Mouse (Mus musculus): ENCODE measurements around the gene Ppip5k2.

Ppip5k2 gene

DNA sequence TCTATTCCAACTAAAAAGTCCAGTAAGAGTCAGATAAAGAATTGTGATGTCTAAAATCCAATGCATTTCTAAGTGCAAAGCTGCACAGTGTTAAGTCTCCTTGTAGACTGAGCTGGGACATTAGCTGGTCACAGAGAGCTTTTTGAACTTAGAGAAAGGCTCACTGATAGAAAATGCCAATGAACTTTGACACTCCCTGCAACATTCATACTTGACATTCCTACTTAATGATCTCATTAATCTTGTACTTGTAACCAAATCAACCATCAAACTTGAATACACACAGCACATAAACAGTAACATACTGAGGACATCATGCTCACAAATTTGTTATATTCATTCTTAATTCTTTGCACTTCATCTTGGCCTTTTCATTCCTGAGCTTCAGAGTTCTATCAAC, 10.4 kb downstream of the Ppip5k2 start:
- DNase-seq (ENCODE audit: low spot score in 2 of 2) = no peak

DNA sequence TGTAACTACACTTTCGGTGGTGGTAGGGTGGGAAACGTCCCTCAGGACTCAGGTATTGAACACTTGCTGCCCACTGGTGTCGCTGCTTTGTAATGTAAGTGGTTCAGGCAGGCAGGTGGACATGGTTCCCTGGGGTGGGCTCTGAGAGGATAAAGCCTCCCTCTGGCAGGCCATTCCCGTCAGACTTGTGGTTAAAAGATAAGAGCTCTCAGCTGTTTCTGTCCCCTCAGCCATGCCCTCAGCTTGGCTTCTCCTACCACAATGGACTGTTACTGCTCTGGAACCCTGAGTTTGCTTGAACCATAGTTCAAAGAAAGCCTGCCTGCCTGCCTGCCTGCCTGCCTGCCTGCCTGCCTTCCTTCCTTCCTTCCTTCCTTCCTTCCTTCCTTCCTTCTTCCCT, 15.8 kb downstream of the Ppip5k2 start:
- DNase-seq (ENCODE audit: low spot score in 2 of 2) = no peak

DNA sequence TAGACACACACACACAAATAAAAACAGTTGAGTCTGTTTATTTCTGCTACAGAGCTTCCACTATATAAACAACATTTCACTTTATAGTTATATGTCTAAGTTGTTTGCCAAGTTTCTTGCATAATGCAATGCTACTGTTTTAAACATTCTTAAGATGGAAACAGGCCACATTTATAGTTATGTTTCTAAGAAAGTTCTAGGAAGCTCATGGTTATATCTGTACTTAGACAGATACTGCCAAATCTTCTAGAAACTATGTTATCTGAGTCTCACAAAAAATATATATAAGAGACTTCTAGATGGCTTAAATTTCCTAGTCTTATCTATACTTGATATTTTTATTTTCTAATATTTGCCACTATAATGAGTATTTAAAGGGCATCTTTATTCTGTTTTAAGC, 17.0 kb downstream of the Ppip5k2 start:
- no peak for DNase-seq (ENCODE audit: low spot score in 2 of 2)

DNA sequence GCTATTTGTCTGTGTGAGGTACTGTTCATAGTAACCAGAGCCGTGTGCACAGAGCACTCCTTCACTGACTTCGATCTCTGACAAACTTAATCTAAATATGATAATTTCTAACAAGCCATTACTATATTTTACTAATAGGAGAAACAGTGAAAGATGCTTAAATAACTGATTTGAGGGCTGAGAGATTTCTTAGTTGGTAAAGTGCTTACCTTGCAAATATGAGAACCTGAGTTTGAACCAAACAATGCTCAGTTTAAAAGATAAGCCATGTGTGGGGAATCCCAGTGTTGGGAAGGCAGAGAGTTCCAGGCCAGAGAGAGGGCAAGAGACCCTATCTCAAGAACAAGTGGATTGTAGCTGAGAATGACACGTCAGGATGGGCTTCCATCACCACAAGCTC, 22.0 kb downstream of the Ppip5k2 start:
- no peak for DNase-seq (ENCODE audit: low spot score in 2 of 2)

DNA sequence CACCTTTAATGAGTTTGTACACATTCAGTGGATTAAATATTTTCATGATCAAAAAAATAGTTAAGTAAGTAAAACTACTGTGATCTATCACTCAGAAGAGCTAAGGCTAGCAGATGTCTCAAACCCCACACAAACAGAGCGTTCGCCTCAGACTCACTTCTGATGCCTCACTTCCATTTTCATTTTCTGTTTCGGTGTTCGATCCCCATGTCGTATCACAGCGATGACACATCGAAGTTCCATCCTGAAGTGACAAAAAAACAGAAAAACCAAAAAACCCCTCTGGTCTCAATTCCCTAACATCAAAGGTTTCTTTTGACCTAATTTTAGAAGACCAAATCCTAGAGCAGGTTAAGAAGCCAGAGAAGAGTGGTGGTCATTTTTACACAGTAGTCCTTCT, 23.9 kb downstream of the Ppip5k2 start:
- no peak for DNase-seq (ENCODE audit: low spot score in 2 of 2)

DNA sequence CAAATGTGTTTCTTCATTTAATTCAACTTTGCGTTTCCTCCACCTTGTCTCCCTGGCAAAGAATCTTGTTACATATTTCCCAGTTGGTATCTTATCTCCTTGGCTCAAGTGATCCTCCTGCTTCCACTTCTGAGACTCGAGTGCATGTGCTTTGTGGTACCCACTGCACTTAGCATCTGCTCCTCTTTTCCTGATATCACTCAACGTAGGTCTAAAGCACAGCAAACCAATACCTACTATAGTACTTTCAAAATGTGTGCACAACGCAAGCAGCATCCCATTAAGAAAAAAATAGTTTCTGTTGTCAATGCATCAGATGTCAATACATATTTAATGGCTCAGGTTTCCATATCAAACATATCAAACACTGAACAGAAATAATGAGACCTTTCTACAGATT, 24.5 kb downstream of the Ppip5k2 start:
- no peak for DNase-seq (ENCODE audit: low spot score in 2 of 2)

DNA sequence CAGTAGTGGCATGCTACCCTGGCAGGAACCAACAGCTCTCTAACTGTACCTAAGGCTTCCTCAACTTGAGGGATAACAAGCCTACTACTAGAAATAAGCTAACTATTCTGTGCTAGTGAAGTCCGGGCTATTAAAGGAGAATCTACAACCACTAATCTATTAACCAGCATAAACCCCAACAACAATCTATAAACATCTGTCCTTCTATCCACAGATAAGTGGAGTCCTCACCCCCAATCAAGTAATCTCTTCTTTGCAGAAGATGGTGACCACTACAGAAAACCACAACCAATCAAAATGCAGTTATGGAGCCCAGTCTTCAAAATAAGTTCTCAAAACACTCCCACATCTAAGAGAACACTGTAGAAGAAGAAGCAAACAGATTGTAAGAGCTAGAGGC, 27.1 kb downstream of the Ppip5k2 start:
- no peak for DNase-seq (ENCODE audit: low spot score in 2 of 2)

DNA sequence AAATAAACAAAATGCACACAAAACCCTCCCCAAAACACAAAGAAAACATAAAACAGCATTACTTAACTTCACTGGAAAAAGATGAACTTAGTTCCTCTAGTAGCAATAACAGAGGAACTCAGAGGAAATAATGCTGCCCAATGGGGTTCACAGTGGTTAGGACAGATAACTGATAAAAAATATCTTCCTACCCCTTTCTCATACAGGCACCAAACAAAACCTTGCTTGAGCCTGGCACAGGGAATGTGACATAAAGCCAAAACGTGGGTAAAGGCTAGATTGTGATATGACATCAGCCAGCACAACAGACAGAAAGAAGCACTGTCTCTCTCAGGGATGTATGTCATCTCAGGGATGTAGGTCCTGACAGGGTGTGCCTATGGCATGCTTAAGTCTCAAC, 40.9 kb downstream of the Ppip5k2 start:
- no peak for DNase-seq (ENCODE audit: low spot score in 2 of 2)

DNA sequence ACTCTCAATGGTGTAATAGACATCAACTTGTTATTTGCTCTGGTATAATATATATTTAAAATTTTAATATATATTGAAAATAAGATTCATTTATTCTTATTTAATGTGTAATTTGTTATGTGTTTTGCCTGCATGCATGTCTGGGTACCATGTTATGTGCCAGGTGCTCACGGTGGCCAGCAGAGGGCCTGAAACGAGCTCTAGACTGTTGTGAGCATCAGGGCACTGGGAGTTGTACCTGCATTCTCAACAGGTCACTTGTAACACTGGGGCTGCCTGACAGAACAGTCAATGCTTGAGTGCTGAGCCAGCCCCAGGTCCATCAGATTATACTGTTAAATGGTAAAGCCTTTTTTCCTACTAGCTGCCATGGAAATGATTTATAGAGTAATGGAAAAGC, 43.5 kb downstream of the Ppip5k2 start:
- no peak for DNase-seq (ENCODE audit: low spot score in 2 of 2)

DNA sequence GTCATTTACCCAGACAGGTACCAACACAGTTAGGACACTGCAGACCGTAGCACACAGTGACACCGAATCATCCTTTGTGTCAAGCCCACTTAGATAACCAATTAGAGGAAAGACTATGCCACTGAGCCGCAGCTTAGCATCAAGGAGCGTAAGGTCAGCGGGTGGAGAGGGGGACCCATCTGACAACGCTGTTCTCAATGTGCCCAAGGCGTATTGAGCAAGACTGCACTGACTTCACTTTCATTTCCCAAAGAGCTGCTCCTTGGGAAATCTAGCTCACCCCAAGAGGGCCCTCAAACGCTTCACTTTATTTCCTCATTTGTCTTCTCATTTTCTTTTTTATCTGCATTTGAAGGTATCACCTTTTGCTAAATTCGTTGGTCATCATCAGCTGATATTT, 51.8 kb downstream of the Ppip5k2 start:
- DNase-seq (ENCODE audit: low spot score in 2 of 2) = peak in 1 of 2 experiments; percentile 11

DNA sequence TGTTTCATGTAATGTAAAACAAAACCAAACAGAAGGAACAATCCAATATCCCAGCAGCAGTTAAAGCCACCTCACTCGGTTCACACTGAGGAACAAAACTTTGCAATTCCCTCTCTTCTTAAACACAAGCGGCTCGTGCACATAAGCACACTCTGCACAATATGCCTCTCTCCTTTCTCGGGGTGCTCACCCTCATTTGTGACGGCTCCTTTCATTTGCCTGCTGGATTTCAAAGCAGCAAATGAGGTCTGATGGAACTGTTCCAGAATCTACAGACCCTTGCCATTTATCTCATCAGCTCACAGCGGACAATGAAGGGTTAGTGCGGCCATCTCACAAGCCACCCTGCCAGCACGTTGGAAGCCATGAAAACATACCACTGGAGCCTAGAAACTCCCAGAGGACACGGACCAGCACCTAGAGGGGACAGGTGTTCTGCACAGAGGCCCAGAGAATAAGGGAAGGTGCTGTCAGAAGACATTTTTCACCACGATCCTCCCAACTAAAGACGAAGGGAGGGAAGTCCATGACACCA, 55.8 kb downstream of the Ppip5k2 start:
- no peak for DNase-seq (ENCODE audit: low spot score in 2 of 2)

DNA sequence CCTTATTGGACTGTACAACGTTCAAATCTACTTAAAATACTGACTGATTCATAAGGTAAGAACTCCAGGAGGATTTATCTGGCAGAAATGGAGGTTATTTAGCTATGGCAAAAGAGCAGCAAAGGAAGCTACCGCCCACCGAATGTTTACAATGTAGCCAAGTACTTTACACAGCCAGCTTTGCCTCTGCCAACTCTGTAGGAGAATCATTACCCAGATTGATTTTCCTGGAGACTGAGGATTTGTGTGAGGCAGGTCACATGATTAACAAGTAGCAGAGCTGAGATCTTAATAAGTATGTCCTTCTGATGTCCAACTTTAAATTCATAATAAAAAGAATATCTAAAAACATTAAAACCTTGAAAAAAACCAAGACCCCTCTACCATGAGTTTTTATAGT, 59.7 kb downstream of the Ppip5k2 start:
- no peak for DNase-seq (ENCODE audit: low spot score in 2 of 2)

DNA sequence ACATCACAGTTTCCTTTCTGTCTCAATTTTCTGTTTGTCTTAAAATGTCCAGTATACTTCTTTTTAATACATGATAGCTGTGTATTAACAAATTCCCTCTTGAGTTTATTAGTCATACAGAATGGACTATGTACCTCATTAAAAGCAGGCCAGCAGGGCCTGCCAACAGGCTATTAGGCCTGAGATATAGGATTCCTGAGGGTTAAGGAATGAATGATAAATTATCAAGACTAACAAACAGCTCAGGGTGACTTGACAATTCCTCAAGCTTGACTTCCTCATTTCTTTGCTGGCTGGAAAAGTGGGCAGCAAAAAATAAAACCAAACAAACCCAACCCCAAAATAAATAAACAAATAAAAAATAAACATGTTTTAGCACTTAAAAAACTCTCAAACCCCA, 64.8 kb downstream of the Ppip5k2 start:
- no peak for DNase-seq (ENCODE audit: low spot score in 2 of 2)

DNA sequence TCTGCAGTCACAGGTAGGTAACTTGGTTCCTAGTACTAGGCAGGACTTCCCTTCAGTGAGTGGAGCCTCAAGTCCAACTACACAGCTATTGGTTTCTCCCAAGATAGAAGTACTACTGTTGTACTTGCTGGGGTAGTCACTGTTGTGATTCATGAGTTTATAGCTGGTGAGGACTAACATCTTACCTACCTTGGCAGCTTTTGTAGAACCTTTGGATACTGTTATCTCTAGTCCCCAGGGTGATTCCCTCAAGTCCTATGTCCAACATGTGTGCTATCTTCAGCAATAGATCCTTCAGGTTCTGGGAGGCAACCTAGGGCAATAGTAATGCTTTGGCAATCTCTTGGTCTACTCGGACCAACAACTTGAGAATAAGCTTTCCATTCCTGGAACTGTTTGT, 65.6 kb downstream of the Ppip5k2 start:
- DNase-seq (ENCODE audit: low spot score in 2 of 2) = no peak

DNA sequence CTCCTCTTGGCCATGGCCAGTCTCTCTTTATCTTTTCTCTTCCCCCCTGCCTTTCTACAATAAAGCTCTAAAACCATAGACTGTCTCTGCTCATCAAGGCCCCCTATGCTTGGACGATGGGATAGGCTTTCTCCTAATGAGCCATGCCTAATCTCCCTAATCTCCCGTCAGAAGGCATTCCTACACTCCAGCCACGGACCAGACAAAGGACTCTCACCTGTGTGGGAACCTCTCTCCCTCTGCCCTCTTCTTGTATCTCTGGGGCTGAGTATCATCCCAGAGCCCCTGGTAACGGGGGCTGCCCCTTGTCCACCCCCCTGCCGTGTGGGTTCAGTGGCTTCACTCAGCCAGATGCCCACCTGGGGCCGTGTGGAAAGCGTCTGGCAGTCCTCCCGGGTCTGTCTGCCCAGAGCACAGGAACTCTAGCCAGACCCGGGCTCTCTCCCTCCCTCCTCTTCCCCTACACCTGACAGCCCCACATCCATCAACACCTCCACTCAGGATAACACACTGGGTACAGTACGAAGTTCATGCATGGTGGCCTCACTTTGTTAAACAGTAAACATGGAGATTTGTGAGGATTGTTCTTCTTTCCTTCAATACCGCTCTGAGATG, 71.1 kb downstream of the Ppip5k2 start:
- DNase-seq (ENCODE audit: low spot score in 2 of 2) = no peak

DNA sequence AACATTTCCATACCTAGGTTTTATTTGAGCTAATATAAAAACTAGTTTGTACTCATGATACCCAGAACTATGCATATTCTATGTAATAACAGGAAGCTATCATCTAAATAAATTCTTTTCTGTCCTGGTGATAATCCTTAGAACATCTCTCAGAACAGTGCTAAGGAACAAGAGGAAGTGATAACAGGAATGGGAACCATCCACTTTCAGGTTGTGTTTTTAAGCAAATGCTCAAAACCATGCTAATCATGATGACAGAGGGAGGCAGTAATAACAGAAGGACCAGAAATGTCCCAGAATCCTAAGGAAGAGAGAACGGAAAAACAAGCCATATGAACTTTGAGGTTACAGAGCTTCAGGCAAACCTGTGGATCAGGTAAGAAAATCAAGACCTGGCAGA, 72.9 kb downstream of the Ppip5k2 start:
- no peak for DNase-seq (ENCODE audit: low spot score in 2 of 2)

DNA sequence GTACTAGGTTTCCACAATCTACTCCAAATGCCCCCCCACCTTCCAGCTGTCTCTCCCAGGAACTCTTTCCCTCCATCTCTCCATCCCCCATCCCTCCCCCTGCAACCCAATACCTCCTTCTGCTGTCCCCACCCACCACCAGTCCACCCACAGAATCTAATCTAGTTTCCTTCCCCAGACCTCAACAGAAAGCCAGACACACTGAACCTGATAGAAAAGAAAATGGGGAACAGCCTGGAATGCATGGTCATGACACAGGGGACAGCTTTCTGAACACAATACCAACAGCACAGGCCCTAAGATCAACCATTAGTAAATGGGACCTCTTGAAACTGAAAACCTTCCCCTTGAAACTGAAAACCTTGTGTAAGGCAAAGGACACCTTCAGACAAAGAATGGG, 76.4 kb downstream of the Ppip5k2 start:
- no peak for DNase-seq (ENCODE audit: low spot score in 2 of 2)

DNA sequence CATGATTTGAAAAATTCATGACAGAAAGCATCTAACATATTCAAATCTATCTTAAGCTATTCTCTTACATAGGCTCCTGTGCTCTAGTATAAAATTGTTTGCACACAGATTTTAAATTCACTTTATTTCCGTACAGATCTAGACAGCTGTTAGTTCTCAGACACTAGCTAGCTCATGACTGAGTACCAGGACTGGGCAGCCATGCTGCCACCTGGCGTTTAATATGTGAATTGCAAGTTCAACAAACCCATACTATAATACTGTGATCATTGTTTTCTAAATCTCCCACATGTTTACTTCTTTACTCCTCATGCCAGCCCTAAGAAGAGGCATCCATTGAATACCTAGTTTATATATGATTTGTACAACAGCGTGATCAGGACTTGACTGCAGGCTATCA, 81.5 kb downstream of the Ppip5k2 start:
- DNase-seq (ENCODE audit: low spot score in 2 of 2) = peak in 1 of 2 experiments; percentile 26

DNA sequence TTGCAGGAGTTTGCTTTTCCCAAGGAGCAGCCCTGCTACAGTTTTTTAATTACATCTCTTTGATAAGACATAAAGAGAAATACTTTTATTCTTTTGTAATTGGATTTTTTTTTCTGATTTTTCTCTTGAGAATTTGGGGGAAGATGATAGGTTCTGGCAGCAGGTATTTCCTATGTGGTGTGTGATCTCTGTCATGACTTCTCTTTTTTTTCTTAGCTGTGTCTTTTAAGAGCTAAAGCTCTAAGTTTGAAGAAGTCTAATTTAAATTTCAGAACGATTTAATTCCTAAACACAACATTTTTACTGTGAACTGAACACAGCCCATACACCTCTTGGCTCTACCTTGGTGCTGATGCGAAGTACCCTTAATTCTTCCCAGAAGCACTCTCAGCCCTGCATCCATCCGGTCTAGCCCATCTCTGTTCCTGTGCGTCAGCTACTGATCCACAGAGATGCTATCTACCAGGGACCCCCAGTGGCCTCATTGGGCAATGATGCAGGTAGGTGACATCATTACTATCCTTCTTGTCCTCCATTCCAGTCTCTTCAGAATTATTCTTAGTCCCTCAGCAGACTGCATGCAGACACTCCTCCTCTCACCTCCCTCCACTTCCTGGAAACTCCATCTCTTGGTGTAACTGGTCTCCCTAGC, 93.6 kb downstream of the Ppip5k2 start:
- no peak for DNase-seq (ENCODE audit: low spot score in 2 of 2)

DNA sequence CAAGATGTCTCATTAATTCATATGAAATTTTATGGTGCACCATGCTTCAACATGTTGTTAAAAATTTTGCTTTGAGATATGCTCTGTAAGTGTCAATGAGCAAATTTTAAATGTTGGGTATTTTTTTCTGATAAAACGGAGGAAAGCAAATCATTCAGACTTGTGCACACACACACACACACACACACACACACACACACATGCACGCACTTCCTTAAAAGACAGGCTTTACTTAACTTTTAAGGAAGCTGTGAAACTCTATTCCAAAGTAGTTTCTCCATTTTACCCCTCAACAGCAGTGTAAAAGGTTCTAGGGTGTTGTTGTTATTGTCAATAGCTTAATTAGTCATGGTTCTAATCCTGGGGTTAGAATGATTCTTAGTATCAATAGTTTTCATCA, 94.1 kb downstream of the Ppip5k2 start:
- no peak for DNase-seq (ENCODE audit: low spot score in 2 of 2)

DNA sequence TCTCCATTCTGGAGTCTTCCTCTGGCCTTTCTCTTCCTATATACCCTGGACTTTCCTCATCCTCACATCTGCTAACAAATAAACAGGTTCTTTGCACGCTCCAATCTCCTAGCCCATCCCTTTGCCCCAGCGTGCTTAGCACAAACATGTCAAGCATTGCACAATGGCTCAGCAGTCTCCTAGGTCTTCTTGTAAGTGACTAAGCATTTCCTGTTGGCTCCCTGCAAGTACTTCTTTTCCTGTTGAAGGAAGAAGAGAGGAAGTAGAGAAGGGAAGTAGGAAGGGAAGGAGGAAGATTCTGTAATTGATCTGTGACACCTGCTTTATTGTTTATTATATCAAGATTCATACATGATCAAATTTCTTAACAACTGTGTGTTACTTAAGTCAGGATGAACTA, 97.4 kb downstream of the Ppip5k2 start:
- peak in 1 of 2 experiments; percentile 28 for DNase-seq (ENCODE audit: low spot score in 2 of 2)

DNA sequence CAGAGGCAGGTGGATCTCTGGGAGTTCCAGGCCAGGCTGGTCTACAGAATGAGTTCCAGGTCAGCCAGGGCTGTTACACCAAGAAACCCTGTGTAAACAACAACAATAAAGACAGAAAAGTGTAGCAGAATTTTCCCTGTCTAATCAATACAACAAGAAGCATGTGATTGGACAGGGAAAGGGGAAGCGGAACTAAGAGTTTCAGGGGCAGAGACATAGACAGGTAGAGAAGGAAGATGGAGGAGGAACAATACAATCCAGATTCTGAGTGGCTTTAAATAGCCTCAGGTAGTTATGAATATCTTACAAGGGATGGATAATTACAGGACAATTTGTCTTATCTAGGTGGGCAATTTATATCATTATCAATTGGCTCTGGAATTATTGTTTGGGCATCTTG, 102.9 kb downstream of the Ppip5k2 start:
- no peak for DNase-seq (ENCODE audit: low spot score in 2 of 2)

DNA sequence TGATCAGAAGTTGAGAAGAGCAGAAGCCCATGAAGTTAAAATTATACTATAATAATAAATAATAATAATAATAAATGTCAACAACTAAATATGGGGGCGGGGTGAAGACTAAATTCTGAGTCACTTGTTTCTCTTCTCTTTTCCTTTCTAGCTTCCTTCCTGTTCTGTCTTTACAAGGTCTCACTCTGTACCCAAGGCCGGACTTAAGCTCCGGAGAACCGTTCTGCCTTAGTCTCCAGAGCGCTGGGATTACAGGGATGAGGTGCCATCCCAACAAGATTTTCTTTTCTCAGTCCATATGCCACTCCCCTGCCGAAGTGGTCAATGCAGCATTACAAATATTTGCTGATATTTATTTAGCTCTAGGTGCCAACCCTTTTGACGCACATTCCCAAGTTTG, 107.9 kb downstream of the Ppip5k2 start:
- no peak for DNase-seq (ENCODE audit: low spot score in 2 of 2)

Data from heart, adult 9 months (tissue).